Mouse (Mus musculus): ENCODE data around the gene Cgref1.

- TF ChIP-seq POLR2A (IDR thresholded peaks at IDR 0.05; ENCODE audit: low read depth, low read length) = no peak
- TF ChIP-seq CTCF (IDR thresholded peaks at IDR 0.05; ENCODE audit: extremely low read depth, insufficient read depth, insufficient read length, insufficient replicate concordance) = no peak
Measured at GRCm38 (mm10) chr5:30909300-30909659, 36.1 kb downstream of the Cgref1 start.

All from spleen, adult 2 months (tissue).